Mouse (Mus musculus) olfactory bulb, adult 2 months (tissue): Measurements from ENCODE around the gene Megf6.

Experiments
- CTCF ChIP-seq: fragments of 200-500 bp; IDR thresholded peaks from 2 replicates; pipeline ENCODE4 v1.5.1; 2012; ENCODE audit warnings: low read depth, mild to moderate bottlenecking, low read length, moderate library complexity; ENCODE audit not compliant: insufficient read depth
- POLR2A ChIP-seq: fragments of 200-500 bp; IDR thresholded peaks from 2 replicates; pipeline ENCODE4 v1.6.1; 2012; ENCODE audit warnings: mild to moderate bottlenecking, low read depth, low read length, moderate library complexity; ENCODE audit not compliant: insufficient read depth

- TF ChIP-seq CTCF: no peak
- no peak for TF ChIP-seq POLR2A
Observed at GRCm38 (mm10) chr4:154297761-154298160, 127.2 kb downstream of the Megf6 start.
